Mouse (Mus musculus) bone marrow, adult 2 months (tissue): ENCODE data around the gene Itga6.

ENCODE experiments used
- CTCF ChIP-seq: fragments of 200-500 bp; IDR thresholded peaks from 2 replicates; pipeline ENCODE4 v1.5.1; 2011; ENCODE audit warnings: low read length, control low read depth; ENCODE audit not compliant: control insufficient read depth, insufficient read depth
- POLR2A ChIP-seq: fragments of 200-500 bp; IDR thresholded peaks from 2 replicates; pipeline ENCODE4 v1.6.1; 2011; ENCODE audit warnings: low read depth, mild to moderate bottlenecking, control low read depth, low read length, borderline replicate concordance; ENCODE audit not compliant: control insufficient read depth

DNA sequence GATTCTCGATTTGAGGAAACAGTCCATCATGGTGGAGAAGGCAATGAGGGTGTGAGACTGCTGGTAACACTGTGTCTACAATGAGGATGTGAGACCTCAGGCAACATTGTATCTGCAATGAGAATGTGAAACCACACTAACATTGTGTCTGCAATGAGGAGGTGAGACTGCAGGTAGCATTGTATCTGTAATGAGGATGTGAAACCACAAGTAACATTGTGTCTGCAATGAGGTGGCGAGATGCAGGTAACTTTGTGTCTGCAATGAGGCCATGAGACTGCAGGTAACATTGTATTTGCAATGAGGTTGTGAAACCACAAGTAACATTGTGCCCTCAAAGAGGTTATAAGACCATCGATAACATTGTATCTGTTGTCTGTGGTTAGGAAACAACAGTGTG is 44.1 kb upstream of the Itga6 start:
- TF ChIP-seq CTCF, result no peak
- no peak for TF ChIP-seq POLR2A
